Comparison of ENCODE assay signal across 9 mouse cellular contexts in genomic region chr9:29834911-29835310, GRCm38 (mm10).
DNase-seq lines count a peak whose midpoint lies in the region; ATAC-seq and TF ChIP-seq lines count a peak whose summit lies in the region.
"Had no signal": no experiment of that assay in that cellular context is flagged by ENCODE, and none has a peak within 500 bp of the region (broad histone marks: within the 10 kb centered on the region; RNA-seq: fewer than 3 reads in every experiment).

No protein-coding gene starts in this region.

- DNase-seq in heart, adult 2 months = peak; percentile 22 to 27
- peak; percentile 32 to 49 for DNase-seq in adrenal gland, postnatal 36 days
- DNase-seq in layer of hippocampus, adult 2 months (ENCODE audit: low spot score in 2 of 2) = peak; percentile 53 to 63
- DNase-seq in Muller cell, postnatal 12 days (ENCODE audit: inconsistent ontology term) = no peak
- no peak for DNase-seq in urinary bladder, postnatal 14 days (ENCODE audit: low spot score)

- H3K79me2 ChIP-seq in heart, adult 2 months (replicated peaks; ENCODE audit: control insufficient read depth, insufficient read depth, low read length) = no peaks in the 10 kb centered on the region

- intact Hi-C loops in heart, adult 2 months (cut with DNase I) = no loop called here

- ATAC-seq in heart, embryonic 11.5 days (replicated peaks; ENCODE audit: insufficient number of reproducible peaks, low FRiP score, low TSS enrichment) = no peak
- ATAC-seq in erythroid progenitor cell, adult 5-6 weeks (replicated peaks; ENCODE audit: low FRiP score, poor library complexity, severe bottlenecking) = no peak

- no peak overlapping the region for H3K27ac ChIP-seq in heart, adult 2 months
- no peak overlapping the region for H3K27ac ChIP-seq in heart, embryonic 11.5 days (ENCODE audit: low read depth, low read length)
- 0 out of 2 replicates have a peak overlapping the region, but pooled peaks have one; percentile 24 for H3K27ac ChIP-seq in cortical plate, adult 2 months (ENCODE audit: insufficient read depth, low read length)
- peak overlapping the region; percentile 88 for H3K27ac ChIP-seq in layer of hippocampus, adult 2 months
- H3K27ac ChIP-seq: liver, embryonic 14.5 days had no signal

- no peak for TF ChIP-seq CTCF in heart, adult 2 months (IDR thresholded peaks at IDR 0.05)
- TF ChIP-seq CTCF in cortical plate, adult 2 months (IDR thresholded peaks at IDR 0.05; ENCODE audit: extremely low read depth, insufficient read depth, low read length) = no peak
- TF ChIP-seq CTCF in layer of hippocampus, adult 2 months (conservative IDR thresholded peaks at IDR 0.05) = no peak

- no peaks in the 10 kb centered on the region for H3K9me3 ChIP-seq in heart, embryonic 11.5 days (replicated peaks; ENCODE audit: control insufficient read depth, low read length)

- TF ChIP-seq EP300 in heart, adult 2 months (IDR thresholded peaks at IDR 0.05; ENCODE audit: insufficient read depth, low read depth, low read length) = no peak

- no peak for TF ChIP-seq POLR2A in heart, adult 2 months (IDR thresholded peaks at IDR 0.05; ENCODE audit: insufficient read depth, low read depth, low read length)
- no peak for TF ChIP-seq POLR2A in cortical plate, adult 2 months (IDR thresholded peaks at IDR 0.05; ENCODE audit: extremely low read depth, insufficient read depth, low read length)

- H3K4me2 ChIP-seq in heart, embryonic 11.5 days = no peak overlapping the region

- no peaks in the 10 kb centered on the region for H3K36me3 ChIP-seq in heart, adult 2 months (ENCODE audit: control insufficient read depth, insufficient read depth, low read length)
- H3K36me3 ChIP-seq in heart, embryonic 11.5 days (ENCODE audit: control insufficient read depth, insufficient read depth, low read length) = no peaks in the 10 kb centered on the region

- WGBS in heart, adult 2 months = 69% methylated on average over 5 of the region's 5 CpGs
- WGBS in heart, embryonic 11.5 days (ENCODE audit: insufficient replicate concordance) = 81% methylated on average over 5 of the region's 5 CpGs

- H3K27me3 ChIP-seq in heart, adult 2 months (ENCODE audit: control insufficient read depth, insufficient read depth, low read length) = no peaks in the 10 kb centered on the region
- H3K27me3 ChIP-seq in heart, embryonic 11.5 days (ENCODE audit: control insufficient read depth, insufficient read depth, low read length) = no peaks in the 10 kb centered on the region

- no peak overlapping the region for H3K4me3 ChIP-seq in heart, adult 2 months
- H3K4me3 ChIP-seq in heart, embryonic 11.5 days (ENCODE audit: low read depth, low read length) = no peak overlapping the region
- H3K4me3 ChIP-seq in cortical plate, adult 2 months (ENCODE audit: insufficient read depth, low read length) = no peak overlapping the region
- no peak overlapping the region for H3K4me3 ChIP-seq in layer of hippocampus, adult 2 months

- no peaks in the 10 kb centered on the region for H3K4me1 ChIP-seq in heart, adult 2 months (ENCODE audit: control insufficient read depth, insufficient read depth, low read length)
- H3K4me1 ChIP-seq in heart, embryonic 11.5 days (ENCODE audit: control insufficient read depth, insufficient read depth, low read length) = no peaks in the 10 kb centered on the region
- peaks cover 6% of the 10 kb centered on the region for H3K4me1 ChIP-seq in cortical plate, adult 2 months (ENCODE audit: control insufficient read depth, insufficient read depth, low read length)

- H3K9ac ChIP-seq in heart, adult 2 months (ENCODE audit: low read depth, low read length) = no peak overlapping the region
- no peak overlapping the region for H3K9ac ChIP-seq in heart, embryonic 11.5 days (ENCODE audit: low read depth, low read length)
- H3K9ac ChIP-seq: liver, embryonic 14.5 days had no signal

Comparison
In these comparisons a context has a peak if more than half of its experiments do, and no peak if none do; other contexts are left out.
1. DNase-seq: peak in heart, adult 2 months (2 of 2), adrenal gland, postnatal 36 days (2 of 2) and layer of hippocampus, adult 2 months (2 of 2); none in Muller cell, postnatal 12 days (single experiment) and urinary bladder, postnatal 14 days (single experiment).
2. H3K27ac ChIP-seq: peak in cortical plate, adult 2 months (single experiment) and layer of hippocampus, adult 2 months (single experiment); none in heart, adult 2 months (single experiment) and heart, embryonic 11.5 days (single experiment).